8 mouse cellular contexts compared by ENCODE assay signal in genomic region chr4:133129931-133130889, GRCm38 (mm10). TPM values are rescaled to one million over a fixed set of nuclear protein-coding genes. Genes with fewer than 3 reads are reported as not detected.
A peak's percentile ranks its signal among the peaks of the same experiment; 100 is the strongest.
DNase-seq lines count a peak whose midpoint lies in the region; ATAC-seq lines count a peak whose summit lies in the region.

TSS of gene Wasf2 (plus strand) at chr4:133130505.

- ATAC-seq in inflammation-experienced regulatory T-cells, adult 6 months: peak; percentile 84
- ATAC-seq in megakaryocyte-erythroid progenitor cell, adult 5-6 weeks (replicated peaks; ENCODE audit: low FRiP score, low TSS enrichment, poor library complexity, severe bottlenecking): peak; percentile 84

- intact Hi-C loops in gastrocnemius, postnatal 14 days (cut with DNase I; ENCODE audit: low total_unique reads): no loop called here
- intact Hi-C loops in left cerebral cortex, postnatal 10 days (cut with DNase I): loop anchor here (5.0 kb wide), 1 partner anchor 37 kb away; no protein-coding TSS in a partner anchor

- peak; percentile 89 to 97 for DNase-seq in adrenal gland, adult (ENCODE audit: inconsistent age in 2 of 2, low spot score in 1 of 2)
- peak; percentile 97 for DNase-seq in embryo, embryonic 10.5 days (ENCODE audit: low spot score)
- DNase-seq in gastrocnemius, postnatal 14 days: peak; percentile 91
- DNase-seq in left cerebral cortex, postnatal 10 days (ENCODE audit: extremely low spot score in 1 of 2, low spot score in 2 of 2): peak; percentile 88 to 95
- DNase-seq in right cerebral cortex, postnatal 25 days: peak; percentile 88
- peak; percentile 89 to 92 for DNase-seq in urinary bladder, postnatal 4 days (ENCODE audit: low spot score in 2 of 2)

RNA-seq across cellular contexts. Expression of gene Wasf2, which starts in this region (rescaled TPM):
- 10 to 100 TPM; 53.8 to 63.9 TPM for total RNA-seq in gastrocnemius, postnatal 14 days (2021)
- polyA plus RNA-seq in inflammation-experienced regulatory T-cells, adult 6 months (2017; shearing (Covaris generic)): 100 to 1,000 TPM in 1 of 3 experiments, 10 to 100 TPM in 2; 70.4 to 110 (median 79.7) TPM
- total RNA-seq in left cerebral cortex, postnatal 10 days (2021): 10 to 100 TPM; 23.9 to 38.5 TPM
- total RNA-seq in megakaryocyte-erythroid progenitor cell, adult 5-6 weeks (2014; fragmentation: Nextera tagmentation): 66.5 and 75.9 TPM in 2 replicates
- 16.7 and 27.7 TPM in 2 replicates for total RNA-seq in megakaryocyte-erythroid progenitor cell, adult 5-6 weeks (2017)

Comparison
In these comparisons a context has a peak if more than half of its experiments do, and no peak if none do; other contexts are left out.
1. Peak in every context shown above with its lines: DNase-seq and ATAC-seq.